Mouse (Mus musculus) myocyte (in vitro differentiated cells): ENCODE measurements around the gene Cd7. TPM values are rescaled to one million over a fixed set of nuclear protein-coding genes. Genes with fewer than 3 reads are reported as not detected.

Experiments used
- H3K27me3 ChIP-seq: one replicate; pipeline ENCODE4 v1.6.1; 2011; ENCODE audit not compliant: control insufficient read depth, insufficient read depth, insufficient read length
- H3K36me3 ChIP-seq: one replicate; pipeline ENCODE4 v1.6.1; 2011; ENCODE audit not compliant: control insufficient read depth, insufficient read depth
- H3K4me2 ChIP-seq: one replicate; pipeline ENCODE4 v1.6.1; 2011; ENCODE audit warnings: low read depth, control low read depth
- H3K4me3 ChIP-seq: one replicate; pipeline ENCODE4 v1.5.1; 2011; ENCODE audit warnings: mild to moderate bottlenecking, control low read depth, moderate library complexity
- H3K79me2 ChIP-seq: one replicate; pipeline ENCODE4 v1.6.1; 2011; ENCODE audit not compliant: control insufficient read depth, insufficient read depth
- H3ac ChIP-seq: one replicate; pipeline ENCODE4 v1.6.1; 2011; ENCODE audit not compliant: control insufficient read depth, insufficient read length
- CEBPB ChIP-seq: IDR thresholded peaks from 2 replicates; pipeline ENCODE4 v1.6.1; 2011; ENCODE audit warnings: mild to moderate bottlenecking, moderate library complexity; ENCODE audit not compliant: poor library complexity, insufficient read depth, severe bottlenecking
- E2F4 ChIP-seq: IDR thresholded peaks from one replicate; pipeline ENCODE4 v1.6.1; 2011; ENCODE audit warnings: mild to moderate bottlenecking, control low read depth, moderate library complexity; ENCODE audit not compliant: insufficient read depth
- MAX ChIP-seq: IDR thresholded peaks from one replicate; pipeline ENCODE4 v1.6.1; 2011; ENCODE audit warnings: low read depth, mild to moderate bottlenecking, control low read depth
- MYOD1 ChIP-seq, 3 experiments: IDR thresholded peaks; one replicate each; pipeline ENCODE4 v1.6.1; 2011; ENCODE audit warnings: control low read depth in 2 of 3, low read depth in 2 of 3, mild to moderate bottlenecking in 2 of 3, moderate library complexity in 1 of 3; ENCODE audit not compliant: insufficient read length in 2 of 3, control insufficient read depth in 1 of 3
- MYOG ChIP-seq, 3 experiments: IDR thresholded peaks; one replicate each; pipeline ENCODE4 v1.6.1; 2011; ENCODE audit warnings: control low read depth in 2 of 3, low read depth in 2 of 3, mild to moderate bottlenecking in 2 of 3; ENCODE audit not compliant: insufficient read length in 2 of 3, control insufficient read depth in 1 of 3, insufficient read depth in 1 of 3
- POLR2A ChIP-seq: IDR thresholded peaks from one replicate; pipeline ENCODE4 v1.6.1; 2011; ENCODE audit warnings: low read depth, mild to moderate bottlenecking, control low read depth, moderate library complexity; ENCODE audit not compliant: insufficient read length
- POLR2AphosphoS2 ChIP-seq: IDR thresholded peaks from one replicate; pipeline ENCODE4 v1.6.1; 2011; ENCODE audit warnings: low read depth, control low read depth; ENCODE audit not compliant: insufficient read length
- REST ChIP-seq: IDR thresholded peaks from one replicate; pipeline ENCODE4 v1.6.1; 2011; ENCODE audit warnings: mild to moderate bottlenecking, control low read depth, moderate library complexity; ENCODE audit not compliant: insufficient read depth, insufficient read length
- SRF ChIP-seq: IDR thresholded peaks from one replicate; pipeline ENCODE4 v1.6.1; 2011; ENCODE audit warnings: low read depth; ENCODE audit not compliant: control insufficient read depth, insufficient read length
- TCF12 ChIP-seq: IDR thresholded peaks from one replicate; pipeline ENCODE4 v1.6.1; 2011; ENCODE audit warnings: mild to moderate bottlenecking, control low read depth; ENCODE audit not compliant: poor library complexity, insufficient read depth, severe bottlenecking
- TCF3 ChIP-seq: IDR thresholded peaks from one replicate; pipeline ENCODE4 v1.6.1; 2011; ENCODE audit warnings: low read depth, control low read depth; ENCODE audit not compliant: insufficient read length
- USF1 ChIP-seq: IDR thresholded peaks from one replicate; pipeline ENCODE4 v1.6.1; 2011; ENCODE audit warnings: low read depth, mild to moderate bottlenecking, control low read depth, moderate library complexity
- polyA plus RNA-seq: library from polyadenylated mRNA; unstranded; fragments of >200 nt; fragmentation: generic; extraction: Trizol; gene quantifications from one replicate; pipeline ENCODE4 v1.2.1, GENCODE M21; 2012; ENCODE audit warnings: missing spikeins

Cd7 gene
- polyA plus RNA-seq, 1 experiment = 0.35 TPM

DNA sequence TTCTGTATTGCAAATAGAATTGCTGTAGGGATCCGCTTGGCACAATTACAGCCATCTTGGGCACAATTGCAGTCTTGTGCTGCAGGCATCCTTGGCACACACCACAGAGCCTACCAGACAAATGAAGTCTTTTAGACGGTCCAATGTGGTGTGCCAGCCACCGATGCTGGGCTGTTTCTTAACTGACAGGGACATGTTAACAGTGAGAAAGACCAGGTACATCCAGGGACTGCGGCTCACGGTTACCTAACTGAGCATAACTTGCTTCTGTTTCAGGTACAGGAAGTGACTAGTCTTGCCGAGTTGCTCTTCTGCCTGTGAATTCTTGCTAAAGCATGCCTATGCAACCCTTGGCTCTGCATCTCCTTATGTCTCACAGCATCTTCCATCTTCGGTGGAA lies 25.6 kb downstream of the Cd7 start:
- Histone ChIP-seq H3K27me3 (no peaks in the 10 kb centered on the region), H3K4me3 (no peak overlapping the region), H3ac (no peak overlapping the region), H3K79me2 (no peaks in the 10 kb centered on the region), H3K36me3 (no peaks in the 10 kb centered on the region), H3K4me2 (no peak overlapping the region)
- TF ChIP-seq MAX = no peak
- TF ChIP-seq SRF = no peak
- no peak for TF ChIP-seq E2F4
- TF ChIP-seq MYOG (IDR thresholded peaks at IDR 0.05; ENCODE audit: control insufficient read depth in 1 of 3, insufficient read depth in 1 of 3, insufficient read length in 2 of 3, low read depth in 2 of 3) = no peak
- TF ChIP-seq USF1 = no peak
- TF ChIP-seq MYOD1 (IDR thresholded peaks at IDR 0.05; ENCODE audit: control insufficient read depth in 1 of 3, insufficient read length in 2 of 3, low read depth in 2 of 3) = no peak
- TF ChIP-seq POLR2A = no peak
- TF ChIP-seq REST = no peak
- TF ChIP-seq TCF12 = no peak
- no peak for TF ChIP-seq TCF3
- no peak for TF ChIP-seq POLR2AphosphoS2
- TF ChIP-seq CEBPB = no peak

GRCm38 (mm10) chr11:121010044-121010755 lies 29.0 kb downstream of the Cd7 start:
- no peak overlapping the region for H3ac ChIP-seq
- no peaks in the 10 kb centered on the region for H3K79me2 ChIP-seq
- no peaks in the 10 kb centered on the region for H3K27me3 ChIP-seq
- H3K36me3 ChIP-seq = no peaks in the 10 kb centered on the region
- H3K4me3 ChIP-seq = no peak overlapping the region
- no peak overlapping the region for H3K4me2 ChIP-seq
- TF ChIP-seq POLR2A = no peak
- no peak for TF ChIP-seq E2F4
- TF ChIP-seq TCF12 = no peak
- TF ChIP-seq POLR2AphosphoS2 = no peak
- TF ChIP-seq SRF = no peak

GRCm38 (mm10) chr11:121006184-121006583 lies 33.0 kb downstream of the Cd7 start:
- Histone ChIP-seq H3K4me2 (no peak overlapping the region), H3ac (no peak overlapping the region), H3K36me3 (no peaks in the 10 kb centered on the region), H3K79me2 (no peaks in the 10 kb centered on the region), H3K4me3 (no peak overlapping the region), H3K27me3 (no peaks in the 10 kb centered on the region)
- TF ChIP-seq E2F4 (no peak), CEBPB (no peak), MAX (no peak)

DNA sequence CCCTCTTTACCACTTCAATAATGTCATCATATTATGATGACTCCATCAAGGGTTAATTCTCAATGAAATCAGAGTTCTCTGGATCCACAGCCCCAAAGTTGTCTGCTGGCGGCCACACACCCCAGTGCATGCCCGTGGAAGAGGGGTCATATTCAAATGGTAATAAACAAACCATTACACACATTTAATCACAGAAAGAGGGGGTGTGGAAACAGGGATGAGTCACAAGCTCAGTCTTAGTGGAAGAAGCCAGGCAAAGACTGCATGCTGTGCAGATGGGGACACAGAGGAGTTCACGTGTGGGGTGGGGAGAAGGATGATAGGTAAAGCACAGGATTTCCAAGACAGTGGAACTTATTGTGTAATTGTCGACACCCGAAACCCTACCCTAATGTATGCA lies 34.9 kb downstream of the Cd7 start:
- H3ac ChIP-seq = no peak overlapping the region
- H3K4me2 ChIP-seq = no peak overlapping the region
- no peak overlapping the region for H3K4me3 ChIP-seq
- no peaks in the 10 kb centered on the region for H3K27me3 ChIP-seq
- no peak for TF ChIP-seq E2F4
- TF ChIP-seq CEBPB = no peak
- no peak for TF ChIP-seq POLR2A
- TF ChIP-seq SRF = no peak
- TF ChIP-seq USF1 = no peak
- no peak for TF ChIP-seq POLR2AphosphoS2
- TF ChIP-seq MYOG (IDR thresholded peaks at IDR 0.05; ENCODE audit: control insufficient read depth in 1 of 3, insufficient read depth in 1 of 3, insufficient read length in 2 of 3, low read depth in 2 of 3) = no peak
- no peak for TF ChIP-seq TCF3
- TF ChIP-seq REST = no peak
- TF ChIP-seq MYOD1 (IDR thresholded peaks at IDR 0.05; ENCODE audit: control insufficient read depth in 1 of 3, insufficient read length in 2 of 3, low read depth in 2 of 3) = no peak
- TF ChIP-seq TCF12 = no peak
- H3K36me3 ChIP-seq = no peaks in the 10 kb centered on the region
- no peaks in the 10 kb centered on the region for H3K79me2 ChIP-seq

GRCm38 (mm10) chr11:121001966-121002365 lies 37.3 kb downstream of the Cd7 start:
- Histone ChIP-seq H3K79me2 (no peaks in the 10 kb centered on the region), H3ac (no peak overlapping the region), H3K4me3 (no peak overlapping the region), H3K36me3 (no peaks in the 10 kb centered on the region), H3K27me3 (no peaks in the 10 kb centered on the region), H3K4me2 (no peak overlapping the region)
- TF ChIP-seq TCF12 (no peak), E2F4 (no peak), POLR2A (no peak), SRF (no peak), POLR2AphosphoS2 (no peak), MYOD1 (IDR thresholded peaks at IDR 0.05; ENCODE audit: control insufficient read depth in 1 of 3, insufficient read length in 2 of 3, low read depth in 2 of 3) (no peak), CEBPB (no peak), MAX (no peak), REST (no peak), MYOG (IDR thresholded peaks at IDR 0.05; ENCODE audit: control insufficient read depth in 1 of 3, insufficient read depth in 1 of 3, insufficient read length in 2 of 3, low read depth in 2 of 3) (no peak), USF1 (no peak), TCF3 (no peak)
